Mouse (Mus musculus) liver, embryonic 13.5 days (tissue): ENCODE measurements around the gene Qprt. TPM values are rescaled to one million over a fixed set of nuclear protein-coding genes. Genes with fewer than 3 reads are reported as not detected.
A peak's percentile ranks its signal among the peaks of the same experiment; 100 is the strongest.

ENCODE experiments used
- ATAC-seq: fragments of 200-750 bp; cut with Nextera tagmentation; 2 replicates; pipeline ENCODE4 v1.8.0; 2017; ENCODE audit warnings: low read depth, mild to moderate bottlenecking, moderate number of reproducible peaks, moderate library complexity
- DNase-seq: peaks from one replicate; pipeline ENCODE4 v3.0.0; 2022
- H3K27ac ChIP-seq: fragments of 300-500 bp; sonication (generic); 2 replicates; pipeline ENCODE4 v1.5.1; 2015; ENCODE audit warnings: moderate library complexity, mild to moderate bottlenecking, inconsistent platforms
- H3K27me3 ChIP-seq: fragments of 300-500 bp; sonication (generic); 2 replicates; pipeline ENCODE4 v1.6.1; 2015; ENCODE audit warnings: mild to moderate bottlenecking, inconsistent platforms
- H3K36me3 ChIP-seq: fragments of 300-500 bp; sonication (generic); 2 replicates; pipeline ENCODE4 v1.6.1; 2015; ENCODE audit warnings: mild to moderate bottlenecking, inconsistent platforms
- H3K4me1 ChIP-seq: fragments of 300-500 bp; sonication (generic); replicated peaks from 2 replicates; pipeline ENCODE4 v1.6.1; 2015; ENCODE audit warnings: inconsistent platforms
- H3K4me2 ChIP-seq: fragments of 300-500 bp; sonication (generic); 2 replicates; pipeline ENCODE4 v1.6.1; 2015; ENCODE audit warnings: inconsistent platforms, mild to moderate bottlenecking, moderate library complexity
- H3K4me3 ChIP-seq: fragments of 300-500 bp; sonication (generic); replicated peaks from 2 replicates; pipeline ENCODE4 v1.5.1; 2015; ENCODE audit warnings: mild to moderate bottlenecking, inconsistent platforms
- H3K9ac ChIP-seq: fragments of 300-500 bp; sonication (generic); 2 replicates; pipeline ENCODE4 v1.6.1; 2015; ENCODE audit warnings: mild to moderate bottlenecking, inconsistent platforms
- H3K9me3 ChIP-seq: fragments of 300-500 bp; sonication (generic); replicated peaks from 2 replicates; pipeline ENCODE4 v1.6.1; 2016; ENCODE audit warnings: inconsistent platforms
- WGBS: fragments of 180-500 bp; shearing (Covaris S2); methylation state at CpG from one replicate; pipeline ENCODE4 v1.1.7; 2015; ENCODE audit not compliant: insufficient replicate concordance; 5-methylcytosine and 5-hydroxymethylcytosine counted together
- polyA plus RNA-seq: library from polyadenylated mRNA; unstranded; fragments of >200 nt; fragmentation: Nextera tagmentation; extraction: Ambion mirVana; gene quantifications from 2 replicates; pipeline ENCODE4 v1.2.1, GENCODE M21; 2015

Gene Qprt
- polyA plus RNA-seq, 1 experiment from 2014 or later = 44.4 TPM

- no peak overlapping the region for H3K4me3 ChIP-seq
- ATAC-seq (peak; percentile 55), DNase-seq (no peak)
- 25% methylated on average over 4 of the region's 4 CpGs for WGBS
- H3K27ac ChIP-seq = no peak overlapping the region; the same call in 1 of the 2 replicates
- H3K9me3 ChIP-seq = 0 out of 2 replicates have a peak, but pooled peaks cover 1% of the 10 kb centered on the region
- peaks cover 6% of the 10 kb centered on the region; the same call in 1 of the 2 replicates for H3K36me3 ChIP-seq
- no peak overlapping the region for H3K4me2 ChIP-seq
- H3K9ac ChIP-seq = peak overlapping the region; percentile 7; the same call in 1 of the 2 replicates
- peaks cover 29% of the 10 kb centered on the region for H3K4me1 ChIP-seq
- H3K27me3 ChIP-seq = no peaks in the 10 kb centered on the region
These were observed 7.6 kb upstream of the Qprt start for GRCm38 (mm10) chr7:127129638-127130037.

- Histone ChIP-seq H3K9me3 (0 out of 2 replicates have a peak, but pooled peaks cover 4% of the 10 kb centered on the region), H3K27ac (peak overlapping the region; percentile 80), H3K9ac (peak overlapping the region; percentile 50), H3K4me2 (peak overlapping the region; percentile 44), H3K4me1 (peaks cover 47% of the 10 kb centered on the region), H3K27me3 (0 out of 2 replicates have a peak, but pooled peaks cover 4% of the 10 kb centered on the region), H3K36me3 (0 out of 2 replicates have a peak, but pooled peaks cover 5% of the 10 kb centered on the region), H3K4me3 (peak overlapping the region; percentile 48)
- no peak for DNase-seq
- 48% methylated on average over 21 of the region's 21 CpGs for WGBS
- peak; percentile 75 for ATAC-seq
These were observed 740 bp downstream of the Qprt start for GRCm38 (mm10) chr7:127121061-127121910.

GRCm38 (mm10) chr7:127118671-127119445 lies 3.2 kb downstream of the Qprt start:
- 60% methylated on average over 14 of the region's 14 CpGs for WGBS
- H3K4me2 ChIP-seq = no peak overlapping the region
- H3K36me3 ChIP-seq = no peaks in the 10 kb centered on the region
- no peak overlapping the region for H3K9ac ChIP-seq
- DNase-seq (no peak), ATAC-seq (0 out of 2 replicates have a peak, but pooled peaks have one; percentile 4)
- peaks cover 64% of the 10 kb centered on the region for H3K4me1 ChIP-seq
- H3K9me3 ChIP-seq = no peaks in the 10 kb centered on the region
- H3K27ac ChIP-seq = peak overlapping the region; percentile 52
- no peak overlapping the region for H3K4me3 ChIP-seq
- 0 out of 2 replicates have a peak, but pooled peaks cover 4% of the 10 kb centered on the region for H3K27me3 ChIP-seq

- 59% methylated on average over 5 of the region's 5 CpGs for WGBS
- H3K9me3 ChIP-seq = no peaks in the 10 kb centered on the region
- H3K4me1 ChIP-seq = peaks cover 72% of the 10 kb centered on the region
- H3K4me3 ChIP-seq = no peak overlapping the region
- 0 out of 2 replicates have a peak overlapping the region, but pooled peaks have one; percentile 29 for H3K27ac ChIP-seq
- H3K27me3 ChIP-seq = 0 out of 2 replicates have a peak, but pooled peaks cover 4% of the 10 kb centered on the region
- DNase-seq (no peak), ATAC-seq (no peak)
- H3K4me2 ChIP-seq = no peak overlapping the region
- H3K36me3 ChIP-seq = no peaks in the 10 kb centered on the region
- no peak overlapping the region for H3K9ac ChIP-seq
These were observed 4.1 kb downstream of the Qprt start for GRCm38 (mm10) chr7:127117948-127118347.

GRCm38 (mm10) chr7:127116331-127116935 lies 5.6 kb downstream of the Qprt start:
- no peak overlapping the region; the same call in 1 of the 2 replicates for H3K27ac ChIP-seq
- ATAC-seq = no peak

GRCm38 (mm10) chr7:127114920-127115319 lies 7.1 kb downstream of the Qprt start:
- Histone ChIP-seq H3K36me3 (no peaks in the 10 kb centered on the region), H3K9me3 (no peaks in the 10 kb centered on the region), H3K4me3 (no peak overlapping the region), H3K4me1 (peaks cover 82% of the 10 kb centered on the region), H3K9ac (no peak overlapping the region), H3K27ac (no peak overlapping the region), H3K27me3 (no peaks in the 10 kb centered on the region), H3K4me2 (no peak overlapping the region)
- 60% methylated on average over 11 of the region's 11 CpGs for WGBS
- DNase-seq (no peak), ATAC-seq (no peak)

More at GRCm38 (mm10) chr7:127116331-127116935, 5.6 kb downstream of the Qprt start:
- no peak overlapping the region for H3K4me3 ChIP-seq
- peaks cover 74% of the 10 kb centered on the region for H3K4me1 ChIP-seq
- 64% methylated on average over 11 of the region's 11 CpGs for WGBS
- H3K4me2 ChIP-seq = no peak overlapping the region
- no peaks in the 10 kb centered on the region for H3K36me3 ChIP-seq
- no peak for DNase-seq
- no peaks in the 10 kb centered on the region for H3K9me3 ChIP-seq
- no peak overlapping the region for H3K9ac ChIP-seq
- 0 out of 2 replicates have a peak, but pooled peaks cover 3% of the 10 kb centered on the region for H3K27me3 ChIP-seq

GRCm38 (mm10) chr7:127113614-127114259 lies 8.3 kb downstream of the Qprt start:
- no peak overlapping the region for H3K9ac ChIP-seq
- 47% methylated on average over 12 of the region's 12 CpGs for WGBS
- H3K4me1 ChIP-seq = peaks cover 75% of the 10 kb centered on the region
- no peak overlapping the region for H3K4me2 ChIP-seq
- ATAC-seq (no peak), DNase-seq (no peak)
- H3K9me3 ChIP-seq = no peaks in the 10 kb centered on the region
- no peaks in the 10 kb centered on the region for H3K27me3 ChIP-seq
- no peak overlapping the region for H3K4me3 ChIP-seq
- no peak overlapping the region for H3K27ac ChIP-seq
- no peaks in the 10 kb centered on the region for H3K36me3 ChIP-seq

GRCm38 (mm10) chr7:127112921-127113597 lies 9.0 kb downstream of the Qprt start:
- no peaks in the 10 kb centered on the region for H3K36me3 ChIP-seq
- H3K4me1 ChIP-seq = peaks cover 69% of the 10 kb centered on the region
- H3K9me3 ChIP-seq = no peaks in the 10 kb centered on the region
- no peak overlapping the region for H3K4me2 ChIP-seq
- DNase-seq = no peak
- H3K4me3 ChIP-seq = no peak overlapping the region
- H3K9ac ChIP-seq = 0 out of 2 replicates have a peak overlapping the region, but pooled peaks have one; percentile 4
- no peak for ATAC-seq
- WGBS = 38% methylated on average over 9 of the region's 9 CpGs
- H3K27me3 ChIP-seq = no peaks in the 10 kb centered on the region
- no peak overlapping the region for H3K27ac ChIP-seq

GRCm38 (mm10) chr7:127112251-127112841 lies 9.7 kb downstream of the Qprt start:
- H3K27ac ChIP-seq = no peak overlapping the region
- no peaks in the 10 kb centered on the region for H3K36me3 ChIP-seq
- ATAC-seq (no peak), DNase-seq (no peak)
- no peak overlapping the region for H3K4me2 ChIP-seq
- no peak overlapping the region; the same call in 1 of the 2 replicates for H3K9ac ChIP-seq
- peaks cover 62% of the 10 kb centered on the region for H3K4me1 ChIP-seq
- 66% methylated on average over 12 of the region's 12 CpGs for WGBS
- no peaks in the 10 kb centered on the region for H3K9me3 ChIP-seq
- H3K27me3 ChIP-seq = no peaks in the 10 kb centered on the region
- no peak overlapping the region for H3K4me3 ChIP-seq

- H3K9me3 ChIP-seq = no peaks in the 10 kb centered on the region
- peaks cover 53% of the 10 kb centered on the region for H3K4me1 ChIP-seq
- H3K27me3 ChIP-seq = no peaks in the 10 kb centered on the region
- no peak overlapping the region for H3K9ac ChIP-seq
- no peak overlapping the region for H3K27ac ChIP-seq
- no peak overlapping the region for H3K4me2 ChIP-seq
- no peak overlapping the region for H3K4me3 ChIP-seq
- 43% methylated on average over 6 of the region's 6 CpGs for WGBS
- peak; percentile 49 for ATAC-seq
- no peaks in the 10 kb centered on the region for H3K36me3 ChIP-seq
- peak; percentile 72 for DNase-seq
These were observed 10.6 kb downstream of the Qprt start for GRCm38 (mm10) chr7:127111461-127111860.
